Mouse (Mus musculus) MEL (cell line): ENCODE data around the gene Fyn. TPM values are rescaled to one million over a fixed set of nuclear protein-coding genes. Genes with fewer than 3 reads are reported as not detected.

ENCODE experiments used
- DNase-seq: peaks from one replicate; pipeline ENCODE4 v3.0.0; 2011; ENCODE audit warnings: low read depth, low spot score
- H3K27ac ChIP-seq: 2 replicates; pipeline ENCODE4 v1.5.1; 2012; ENCODE audit warnings: low read depth, mild to moderate bottlenecking, control low read depth, low read length, moderate library complexity; ENCODE audit not compliant: control insufficient read depth
- H3K27me3 ChIP-seq, 2 experiments: fragments of 150-350 bp in 1 of 2; sonication (generic) in 1 of 2; 2 replicates each; pipeline ENCODE4 v1.6.1; 2012; ENCODE audit warnings: low read length in 2 of 2, mild to moderate bottlenecking in 2 of 2, improper control_type of control experiment in 1 of 2, moderate library complexity in 1 of 2; ENCODE audit not compliant: insufficient read depth in 2 of 2, control insufficient read depth in 1 of 2
- H3K36me3 ChIP-seq, 2 experiments: 2 replicates each; pipeline ENCODE4 v1.6.1; 2012 to 2014; ENCODE audit warnings: low read length in 2 of 2, improper control_type of control experiment in 1 of 2, inconsistent platforms in 1 of 2, mild to moderate bottlenecking in 1 of 2; ENCODE audit not compliant: insufficient read depth in 2 of 2, control insufficient read depth in 1 of 2
- H3K4me1 ChIP-seq, 2 experiments: fragments of 150-350 bp in 1 of 2; sonication (generic) in 1 of 2; 2 replicates each; pipeline ENCODE4 v1.6.1; 2012; ENCODE audit warnings: low read length in 2 of 2, improper control_type of control experiment in 1 of 2, mild to moderate bottlenecking in 1 of 2; ENCODE audit not compliant: insufficient read depth in 2 of 2, control insufficient read depth in 1 of 2
- H3K4me3 ChIP-seq, 2 experiments: fragments of 150-350 bp in 1 of 2; sonication (generic) in 1 of 2; 2 replicates each; pipeline ENCODE4 v1.5.1; 2012; ENCODE audit warnings: low read depth in 2 of 2, low read length in 2 of 2, mild to moderate bottlenecking in 2 of 2, moderate library complexity in 2 of 2, control low read depth in 1 of 2, improper control_type of control experiment in 1 of 2; ENCODE audit not compliant: control insufficient read depth in 1 of 2, insufficient read depth in 1 of 2
- H3K79me2 ChIP-seq: 2 replicates; pipeline ENCODE4 v1.6.1; 2012; ENCODE audit warnings: mild to moderate bottlenecking, low read length, moderate library complexity; ENCODE audit not compliant: control insufficient read depth, poor library complexity, insufficient read depth
- H3K9ac ChIP-seq: 2 replicates; pipeline ENCODE4 v1.6.1; 2012; ENCODE audit warnings: low read depth, mild to moderate bottlenecking, control low read depth, low read length, moderate library complexity; ENCODE audit not compliant: control insufficient read depth, poor library complexity, severe bottlenecking
- H3K9me3 ChIP-seq: fragments of 150-350 bp; sonication (generic); replicated peaks from 2 replicates; pipeline ENCODE4 v1.6.1; 2012; ENCODE audit warnings: mild to moderate bottlenecking, low read length, improper control_type of control experiment, moderate library complexity; ENCODE audit not compliant: insufficient read depth
- BHLHE40 ChIP-seq: IDR thresholded peaks from 2 replicates; pipeline ENCODE4 v1.6.1; 2012; ENCODE audit warnings: low read depth, mild to moderate bottlenecking, inconsistent platforms, low read length, improper control_type of control experiment, borderline replicate concordance
- CHD1 ChIP-seq: IDR thresholded peaks from 2 replicates; pipeline ENCODE4 v1.6.1; 2012; ENCODE audit warnings: low read depth, mild to moderate bottlenecking, inconsistent platforms, low read length, improper control_type of control experiment
- CHD2 ChIP-seq: IDR thresholded peaks from 2 replicates; pipeline ENCODE4 v1.6.1; 2011; ENCODE audit warnings: low read length, improper control_type of control experiment
- E2F4 ChIP-seq: IDR thresholded peaks from 2 replicates; pipeline ENCODE4 v1.6.1; 2011; ENCODE audit warnings: low read depth, low read length, improper control_type of control experiment, borderline replicate concordance
- ETS1 ChIP-seq: IDR thresholded peaks from 2 replicates; pipeline ENCODE4 v1.6.1; 2012; ENCODE audit warnings: low read depth, mild to moderate bottlenecking, inconsistent platforms, low read length, improper control_type of control experiment, moderate library complexity
- GABPA ChIP-seq: IDR thresholded peaks from 2 replicates; pipeline ENCODE4 v1.6.1; 2012; ENCODE audit warnings: low read depth, mild to moderate bottlenecking, inconsistent platforms, low read length, improper control_type of control experiment, moderate library complexity
- GATA1 ChIP-seq: IDR thresholded peaks from 2 replicates; pipeline ENCODE4 v1.6.1; 2011; ENCODE audit warnings: low read depth, low read length, improper control_type of control experiment
- MAX ChIP-seq: IDR thresholded peaks from 2 replicates; pipeline ENCODE4 v1.6.1; 2011; ENCODE audit warnings: low read length, improper control_type of control experiment
- MYB ChIP-seq: IDR thresholded peaks from 2 replicates; pipeline ENCODE4 v1.6.1; 2011; ENCODE audit warnings: mild to moderate bottlenecking, low read depth, low read length, improper control_type of control experiment
- NRF1 ChIP-seq: IDR thresholded peaks from 2 replicates; pipeline ENCODE4 v1.6.1; 2014; ENCODE audit warnings: low read depth, mild to moderate bottlenecking, inconsistent platforms, low read length, improper control_type of control experiment, moderate library complexity; ENCODE audit not compliant: poor library complexity, insufficient read depth, severe bottlenecking
- POLR2A ChIP-seq, 2 experiments: IDR thresholded peaks; 2 replicates each; pipeline ENCODE4 v1.6.1; 2011 to 2012; ENCODE audit warnings: low read length in 2 of 2, mild to moderate bottlenecking in 2 of 2, control low read depth in 1 of 2, improper control_type of control experiment in 1 of 2, low read depth in 1 of 2, moderate library complexity in 1 of 2; ENCODE audit not compliant: control insufficient read depth in 1 of 2, insufficient read depth in 1 of 2, poor library complexity in 1 of 2
- POLR2AphosphoS2 ChIP-seq: IDR thresholded peaks from 2 replicates; pipeline ENCODE4 v1.6.1; 2011; ENCODE audit warnings: low read length, improper control_type of control experiment
- RAD21 ChIP-seq: IDR thresholded peaks from 2 replicates; pipeline ENCODE4 v1.6.1; 2011; ENCODE audit warnings: mild to moderate bottlenecking, low read depth, low read length, improper control_type of control experiment
- RCOR1 ChIP-seq: IDR thresholded peaks from 2 replicates; pipeline ENCODE4 v1.6.1; 2012; ENCODE audit warnings: low read depth, mild to moderate bottlenecking, inconsistent platforms, low read length, improper control_type of control experiment
- SMC3 ChIP-seq: IDR thresholded peaks from 2 replicates; pipeline ENCODE4 v1.6.1; 2011; ENCODE audit warnings: low read depth, low read length, improper control_type of control experiment
- TBP ChIP-seq: IDR thresholded peaks from 2 replicates; pipeline ENCODE4 v1.8.0; 2011; ENCODE audit warnings: low read depth, low read length, improper control_type of control experiment
- UBTF ChIP-seq: IDR thresholded peaks from 2 replicates; pipeline ENCODE4 v1.6.1; 2012; ENCODE audit warnings: low read depth, mild to moderate bottlenecking, inconsistent platforms, low read length, improper control_type of control experiment, moderate library complexity, borderline replicate concordance; ENCODE audit not compliant: insufficient read depth
- ZC3H11A ChIP-seq: IDR thresholded peaks from 2 replicates; pipeline ENCODE4 v1.6.1; 2012; ENCODE audit warnings: low read depth, mild to moderate bottlenecking, inconsistent platforms, low read length, improper control_type of control experiment
- polyA plus RNA-seq, 2 experiments: library from polyadenylated mRNA; stranded (reverse) in 1 of 2; unstranded in 1 of 2; fragments of >175 nt in 1 of 2; fragments of >200 nt in 1 of 2; gene quantifications; 2 replicates each; pipeline versions ENCODE4 v1.2.1 to v1.2.4; 2012; ENCODE audit warnings: low replicate concordance in 2 of 2, low read depth in 1 of 2; ENCODE audit not compliant: insufficient read length in 2 of 2, insufficient read depth in 1 of 2, missing spikeins in 1 of 2
- total RNA-seq: library from RNA; depleted of rRNA; stranded (reverse); fragments of 300-350 nt; gene quantifications from 2 replicates; pipeline ENCODE4 v1.2.3, GENCODE M21; 2012

Fyn gene
- total and polyA plus RNA-seq, 3 experiments = 0.03 TPM; not detected in 2

DNA sequence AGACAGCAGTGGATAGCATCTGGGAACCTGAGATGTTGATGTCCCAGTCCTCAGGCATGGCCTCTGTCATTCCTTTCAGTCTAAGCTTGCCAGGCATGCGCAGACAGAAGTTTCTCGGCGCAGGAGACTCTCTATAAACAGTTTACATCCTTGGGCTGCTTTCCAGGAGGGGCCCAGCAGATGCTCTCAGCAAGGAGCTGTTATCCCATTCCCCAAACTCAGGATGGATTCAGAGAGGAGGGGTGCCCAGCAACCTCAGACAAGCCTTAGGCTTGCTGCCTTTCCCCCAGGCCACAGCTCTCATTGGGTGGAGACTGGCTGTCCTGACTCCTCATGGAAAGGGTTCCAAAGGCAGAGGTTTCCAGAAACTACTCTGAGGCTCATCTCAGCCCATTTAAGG lies 242.6 kb downstream of the Fyn start:
- Histone ChIP-seq H3K9me3 (no peaks in the 10 kb centered on the region), H3K36me3 (no peaks in the 10 kb centered on the region), H3K9ac (no peak overlapping the region), H3K27me3 (no peaks in the 10 kb centered on the region), H3K79me2 (no peaks in the 10 kb centered on the region), H3K4me3 (no peak overlapping the region), H3K27ac (no peak overlapping the region), H3K4me1 (no peaks in the 10 kb centered on the region)
- no peak for DNase-seq
- TF ChIP-seq GABPA (no peak), E2F4 (no peak), GATA1 (no peak), BHLHE40 (no peak), UBTF (no peak), ETS1 (no peak), POLR2A (IDR thresholded peaks at IDR 0.05; ENCODE audit: control insufficient read depth in 1 of 2, insufficient read depth in 1 of 2, low read depth in 1 of 2, low read length in 2 of 2, poor library complexity in 1 of 2) (no peak), TBP (no peak), ZC3H11A (no peak), RCOR1 (no peak)

DNA sequence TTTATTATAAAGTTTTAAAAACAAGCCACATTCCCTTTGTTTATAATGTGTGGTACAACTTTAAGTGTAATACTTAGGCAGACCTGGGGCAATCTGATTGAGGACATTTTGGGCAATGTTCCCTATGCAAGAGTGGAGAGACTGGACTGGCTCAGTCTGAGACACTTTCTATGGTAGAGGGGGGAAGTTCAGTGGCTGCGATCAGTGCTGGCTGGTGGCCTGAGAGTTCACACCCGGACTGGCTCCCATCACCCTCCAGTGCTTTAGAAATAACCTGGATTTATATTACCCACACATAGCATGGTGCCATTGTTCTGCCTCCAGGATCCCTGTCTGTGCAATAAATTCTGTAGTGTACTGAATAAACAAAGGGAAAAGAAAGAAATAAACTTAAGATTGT lies 243.5 kb downstream of the Fyn start:
- Histone ChIP-seq H3K27me3 (no peaks in the 10 kb centered on the region), H3K4me3 (no peak overlapping the region), H3K4me1 (no peaks in the 10 kb centered on the region), H3K9ac (no peak overlapping the region), H3K79me2 (no peaks in the 10 kb centered on the region), H3K36me3 (no peaks in the 10 kb centered on the region), H3K27ac (no peak overlapping the region), H3K9me3 (no peaks in the 10 kb centered on the region)
- TF ChIP-seq POLR2AphosphoS2 (no peak), RCOR1 (no peak), MAX (no peak), NRF1 (no peak), SMC3 (no peak), CHD2 (no peak)
- DNase-seq = no peak

DNA sequence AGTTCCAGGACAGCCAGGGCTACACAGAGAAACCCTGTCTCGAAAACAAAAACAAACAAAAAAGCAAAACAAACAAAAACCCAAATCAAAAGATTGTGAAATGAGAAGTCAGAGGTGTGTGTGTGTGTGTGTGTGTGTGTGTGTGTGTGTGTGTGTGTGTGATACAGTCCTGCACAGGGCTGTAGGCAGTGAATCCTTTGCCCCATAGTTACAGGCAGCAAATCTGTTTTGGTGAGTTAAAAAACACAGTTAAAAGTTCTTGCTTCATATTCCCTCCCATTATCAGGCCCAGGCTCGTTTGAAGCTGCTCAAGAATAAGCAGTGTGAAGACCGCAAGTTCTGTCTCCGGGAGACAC lies 244.0 kb downstream of the Fyn start, which contains the start of gene Traf3ip2:
TSS of gene Traf3ip2 (plus strand) at position 302 of the 356 bp plus-strand sequence.
- Histone ChIP-seq H3K36me3 (no peaks in the 10 kb centered on the region), H3K79me2 (no peaks in the 10 kb centered on the region), H3K4me3 (peak within 1 kb of the TSS; percentile 74 to 82), H3K9ac (peak within 1 kb of the TSS; percentile 60)
- no peak for DNase-seq
- TF ChIP-seq RAD21 = no peak
- no peak for TF ChIP-seq CHD1
- TF ChIP-seq MYB = no peak
- TF ChIP-seq, all 39 proteins: peak for 0
- H3K27me3 ChIP-seq = no peaks in the 10 kb centered on the region
- no peaks in the 10 kb centered on the region for H3K9me3 ChIP-seq
- H3K27ac ChIP-seq = peak within 1 kb of the TSS; percentile 47
- H3K4me1 ChIP-seq = no peaks in the 10 kb centered on the region
